Mouse (Mus musculus) layer of hippocampus, adult 2 months (tissue): ENCODE data around the gene Sdcbp2. TPM values are rescaled to one million over a fixed set of nuclear protein-coding genes. Genes with fewer than 3 reads are reported as not detected.
A peak's percentile ranks its signal among the peaks of the same experiment; 100 is the strongest.

Experiments used
- DNase-seq, 2 experiments: peaks; one replicate each; pipeline ENCODE4 v3.0.0; 2022; ENCODE audit warnings: low spot score in 2 of 2
- H3K27ac ChIP-seq: fragments of 200-600 bp; 2 replicates; pipeline ENCODE4 v1.8.1; 2022
- H3K4me3 ChIP-seq: fragments of 200-600 bp; 2 replicates; pipeline ENCODE4 v1.8.1; 2022; ENCODE audit warnings: mild to moderate bottlenecking
- CTCF ChIP-seq: fragments of 200-600 bp; conservative IDR thresholded peaks from 2 replicates; pipeline ENCODE4 v1.8.1; 2022; ENCODE audit warnings: antibody characterized with exemption, mild to moderate bottlenecking, moderate library complexity
- total RNA-seq, 2 experiments: library from RNA; stranded (reverse); gene quantifications; 2 replicates each; pipeline ENCODE4 v1.2.3; 2021

Gene Sdcbp2
- total RNA-seq, 2 experiments from 2014 or later, result 1.4 to 2.1 TPM

GRCm38 (mm10) chr2:151543063-151543895, 29.1 kb upstream of the Sdcbp2 start:
- peak; percentile 59 to 61 for DNase-seq
- Histone ChIP-seq H3K27ac (peak overlapping the region; percentile 95), H3K4me3 (peak overlapping the region; percentile 93)
- no peak for TF ChIP-seq CTCF

- TF ChIP-seq CTCF, result no peak
- H3K4me3 ChIP-seq, result peak overlapping the region; percentile 93
- H3K27ac ChIP-seq, result peak overlapping the region; percentile 95
- peak; percentile 44 to 68 for DNase-seq
These were observed 27.7 kb upstream of the Sdcbp2 start for GRCm38 (mm10) chr2:151544673-151545072.

- no peak for DNase-seq
- Histone ChIP-seq H3K27ac (peak overlapping the region; percentile 95), H3K4me3 (no peak overlapping the region; the same call in 1 of the 2 replicates)
- no peak for TF ChIP-seq CTCF
These were observed 25.9 kb upstream of the Sdcbp2 start for GRCm38 (mm10) chr2:151546571-151546970.

- no peak for DNase-seq
- no peak overlapping the region for H3K27ac ChIP-seq
- H3K4me3 ChIP-seq, result no peak overlapping the region
- no peak for TF ChIP-seq CTCF
These were observed 22.8 kb upstream of the Sdcbp2 start for GRCm38 (mm10) chr2:151549615-151550121.

GRCm38 (mm10) chr2:151562930-151563921, 9.2 kb upstream of the Sdcbp2 start:
- TF ChIP-seq CTCF, result no peak
- DNase-seq, result no peak

GRCm38 (mm10) chr2:151564006-151564405, 8.4 kb upstream of the Sdcbp2 start:
- no peak for TF ChIP-seq CTCF
- Histone ChIP-seq H3K27ac (peak overlapping the region; percentile 64; the same call in 1 of the 2 replicates), H3K4me3 (no peak overlapping the region)
- DNase-seq, result no peak

More at GRCm38 (mm10) chr2:151562930-151563921, 9.2 kb upstream of the Sdcbp2 start:
- no peak overlapping the region for H3K27ac ChIP-seq
- H3K4me3 ChIP-seq, result no peak overlapping the region

GRCm38 (mm10) chr2:151564986-151565385, 7.4 kb upstream of the Sdcbp2 start:
- H3K27ac ChIP-seq, result peak overlapping the region; percentile 64; the same call in 1 of the 2 replicates
- TF ChIP-seq CTCF, result no peak
- peak in 1 of 2 experiments; percentile 53 for DNase-seq
- no peak overlapping the region for H3K4me3 ChIP-seq

GRCm38 (mm10) chr2:151566856-151567255, 5.6 kb upstream of the Sdcbp2 start:
- no peak for TF ChIP-seq CTCF
- Histone ChIP-seq H3K27ac (no peak overlapping the region), H3K4me3 (no peak overlapping the region)
- no peak for DNase-seq

GRCm38 (mm10) chr2:151569452-151569851, 3.0 kb upstream of the Sdcbp2 start:
- Histone ChIP-seq H3K27ac (no peak overlapping the region), H3K4me3 (no peak overlapping the region)
- no peak for TF ChIP-seq CTCF
- no peak for DNase-seq

- no peak overlapping the region for H3K4me3 ChIP-seq
- peak overlapping the region; percentile 99 for H3K27ac ChIP-seq
- DNase-seq, result no peak
- no peak for TF ChIP-seq CTCF
These were observed 1.2 kb downstream of the Sdcbp2 start for GRCm38 (mm10) chr2:151573667-151574066.

GRCm38 (mm10) chr2:151574607-151575006, 2.2 kb downstream of the Sdcbp2 start:
- peak in 1 of 2 experiments; percentile 72 for DNase-seq
- peak overlapping the region; percentile 99 for H3K27ac ChIP-seq
- TF ChIP-seq CTCF, result no peak
- H3K4me3 ChIP-seq, result no peak overlapping the region

- no peak for DNase-seq
- Histone ChIP-seq H3K4me3 (peak overlapping the region; percentile 60), H3K27ac (peak overlapping the region; percentile 99)
- peak; percentile 78 for TF ChIP-seq CTCF
These were observed 2.8 kb downstream of the Sdcbp2 start for GRCm38 (mm10) chr2:151575119-151575698.
